Comparison of ENCODE assay signal across 20 mouse cellular contexts in the genomic region with DNA sequence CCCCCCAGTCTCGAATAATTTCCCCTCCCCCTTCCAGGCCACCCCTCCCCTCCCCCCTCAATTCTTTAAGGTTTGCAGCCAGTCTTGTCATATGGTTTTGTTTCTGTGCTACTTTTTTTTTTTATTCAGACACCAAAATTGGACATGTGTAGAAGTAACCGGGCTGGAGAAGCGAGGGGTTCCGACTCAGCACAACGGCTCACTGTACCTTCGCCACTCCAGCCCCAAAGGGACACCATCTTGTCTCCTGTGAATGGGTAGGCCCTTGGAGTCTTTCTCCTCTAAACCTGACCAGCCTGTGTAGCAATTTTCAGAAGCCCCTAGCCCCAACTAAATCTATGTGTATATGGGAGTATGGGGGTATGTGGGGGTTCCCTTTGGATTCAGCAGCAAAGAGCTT.
DNase-seq lines count a peak whose midpoint lies in the region; ATAC-seq and TF ChIP-seq lines count a peak whose summit lies in the region.
"Had no signal": no experiment of that assay in that cellular context is flagged by ENCODE, and none has a peak within 500 bp of the region (broad histone marks: within the 10 kb centered on the region; RNA-seq: fewer than 3 reads in every experiment).

No protein-coding gene starts in this region.

- no peaks in the 10 kb centered on the region for H3K36me3 ChIP-seq in heart, embryonic 10.5 days
- no peaks in the 10 kb centered on the region for H3K36me3 ChIP-seq in lung, embryonic 15.5 days
- H3K36me3 ChIP-seq in MEL (ENCODE audit: control insufficient read depth in 1 of 2, insufficient read depth in 2 of 2, low read length in 2 of 2) = peaks cover 0 to 27% of the 10 kb centered on the region in 2 experiments; a peak in 2 of 4 replicates
- H3K36me3 ChIP-seq in liver, embryonic 13.5 days = no peaks in the 10 kb centered on the region
- H3K36me3 ChIP-seq: forebrain, embryonic 15.5 days; heart, embryonic 15.5 days; hindbrain, embryonic 13.5 days had no signal

- 27% methylated on average over 6 of the region's 6 CpGs for WGBS in heart, embryonic 10.5 days
- WGBS in lung, embryonic 15.5 days = 38% methylated on average over 6 of the region's 6 CpGs
- 26% methylated on average over 6 of the region's 6 CpGs for WGBS in liver, embryonic 13.5 days (ENCODE audit: insufficient replicate concordance)

- ATAC-seq in lung, embryonic 15.5 days (ENCODE audit: borderline replicate concordance, extremely low read depth, low FRiP score, low TSS enrichment) = no peak
- no peak for ATAC-seq in liver, embryonic 13.5 days (ENCODE audit: low read depth)
- ATAC-seq: forebrain, embryonic 15.5 days; midbrain, embryonic 16.5 days had no signal

- peaks cover 99% of the 10 kb centered on the region for H3K27me3 ChIP-seq in heart, embryonic 10.5 days (ENCODE audit: insufficient read depth, poor library complexity, severe bottlenecking)
- peaks cover 64% of the 10 kb centered on the region for H3K27me3 ChIP-seq in lung, embryonic 15.5 days
- no peaks in the 10 kb centered on the region for H3K27me3 ChIP-seq in MEL (ENCODE audit: control insufficient read depth in 1 of 2, insufficient read depth in 2 of 2, low read length in 2 of 2)
- peaks cover 67% of the 10 kb centered on the region for H3K27me3 ChIP-seq in liver, embryonic 13.5 days
- H3K27me3 ChIP-seq: CH12.LX had no signal

- H3K4me2 ChIP-seq in lung, embryonic 15.5 days = no peak overlapping the region
- peak overlapping the region; percentile 87 for H3K4me2 ChIP-seq in liver, embryonic 13.5 days
- H3K4me2 ChIP-seq: forebrain, embryonic 15.5 days; heart, embryonic 15.5 days; hindbrain, embryonic 13.5 days had no signal

- peaks cover 73% of the 10 kb centered on the region for H3K4me1 ChIP-seq in heart, embryonic 10.5 days
- H3K4me1 ChIP-seq in lung, embryonic 15.5 days = peaks cover 62% of the 10 kb centered on the region
- peaks cover 20 to 43% of the 10 kb centered on the region in 2 experiments for H3K4me1 ChIP-seq in MEL (ENCODE audit: control insufficient read depth in 1 of 2, insufficient read depth in 2 of 2, low read length in 2 of 2)
- H3K4me1 ChIP-seq in liver, embryonic 13.5 days (replicated peaks) = peaks cover 88% of the 10 kb centered on the region

- TF ChIP-seq RAD21 in MEL (IDR thresholded peaks at IDR 0.05; ENCODE audit: low read depth, low read length) = no peak

- H3K9me3 ChIP-seq in heart, embryonic 10.5 days = no peaks in the 10 kb centered on the region
- H3K9me3 ChIP-seq in lung, embryonic 15.5 days = no peaks in the 10 kb centered on the region
- no peaks in the 10 kb centered on the region for H3K9me3 ChIP-seq in MEL (replicated peaks; ENCODE audit: insufficient read depth, low read length)
- H3K9me3 ChIP-seq in liver, embryonic 13.5 days (replicated peaks) = no peaks in the 10 kb centered on the region
- H3K9me3 ChIP-seq: forebrain, embryonic 15.5 days; heart, embryonic 15.5 days; hindbrain, embryonic 13.5 days had no signal

- no peak overlapping the region for H3K9ac ChIP-seq in lung, embryonic 15.5 days
- peak overlapping the region; percentile 68 for H3K9ac ChIP-seq in MEL (ENCODE audit: control insufficient read depth, low read depth, low read length, poor library complexity, severe bottlenecking)
- peak overlapping the region; percentile 81 for H3K9ac ChIP-seq in liver, embryonic 13.5 days
- H3K9ac ChIP-seq: forebrain, embryonic 15.5 days; hindbrain, embryonic 13.5 days had no signal

- H3K79me2 ChIP-seq in MEL (ENCODE audit: control insufficient read depth, insufficient read depth, low read length, poor library complexity) = peaks cover 18% of the 10 kb centered on the region; the same call in 1 of the 2 replicates

- TF ChIP-seq CTCF in MEL (IDR thresholded peaks at IDR 0.05 in 2 of 3, conservative IDR thresholded peaks at IDR 0.05 in 1 of 3; ENCODE audit: control insufficient read depth in 1 of 3, insufficient read depth in 1 of 3, low read depth in 2 of 3, low read length in 3 of 3, poor library complexity in 1 of 3, severe bottlenecking in 1 of 3) = no peak

- H3K27ac ChIP-seq in heart, embryonic 10.5 days = peak overlapping the region; percentile 79; the same call in 1 of the 2 replicates
- H3K27ac ChIP-seq in lung, embryonic 15.5 days = peak overlapping the region; percentile 96
- peak overlapping the region; percentile 98 for H3K27ac ChIP-seq in MEL (ENCODE audit: control insufficient read depth, low read depth, low read length)
- H3K27ac ChIP-seq in liver, embryonic 13.5 days = peak overlapping the region; percentile 97
- H3K27ac ChIP-seq: hindbrain, embryonic 13.5 days; stomach, postnatal 0 days had no signal

- no peak overlapping the region for H3K4me3 ChIP-seq in heart, embryonic 10.5 days
- H3K4me3 ChIP-seq in lung, embryonic 15.5 days = no peak overlapping the region
- H3K4me3 ChIP-seq in MEL (ENCODE audit: control insufficient read depth in 1 of 2, insufficient read depth in 1 of 2, low read depth in 2 of 2, low read length in 2 of 2) = peak overlapping the region; percentile 55 to 77
- H3K4me3 ChIP-seq in liver, embryonic 13.5 days (replicated peaks) = peak overlapping the region; percentile 55
- H3K4me3 ChIP-seq: forebrain, embryonic 15.5 days; heart, embryonic 15.5 days; hindbrain, embryonic 13.5 days had no signal

- no peak for TF ChIP-seq POLR2A in MEL (IDR thresholded peaks at IDR 0.05; ENCODE audit: control insufficient read depth in 1 of 2, insufficient read depth in 1 of 2, low read depth in 1 of 2, low read length in 2 of 2, poor library complexity in 1 of 2)

- no peak for TF ChIP-seq EP300 in MEL (IDR thresholded peaks at IDR 0.05; ENCODE audit: low read depth in 1 of 2, low read length in 2 of 2)

- DNase-seq in heart, embryonic 10.5 days (ENCODE audit: low spot score) = no peak
- DNase-seq in heart, adult 9 months (ENCODE audit: low spot score in 2 of 2) = no peak
- no peak for DNase-seq in lung, postnatal 14 days
- DNase-seq in MEL (ENCODE audit: low read depth, low spot score) = peak; percentile 57
- no peak for DNase-seq in liver, embryonic 13.5 days
- DNase-seq in cerebellum, adult 9-10 months = no peak
- DNase-seq in retina, postnatal 1 day = no peak
- DNase-seq: adrenal gland, postnatal 36 days; cerebellum, adult 8-10 months; gastrocnemius, postnatal 36 days; kidney, adult 9 months; kidney, postnatal 25 days; right cerebral cortex, postnatal 4 days had no signal

TF ChIP-seq in MEL, 35 proteins besides CTCF, POLR2A, EP300 and RAD21:
- TF ChIP-seq ZNF384 (IDR thresholded peaks at IDR 0.05; ENCODE audit: low read depth, low read length) (peak; percentile 49; the same call in 1 of the 2 replicates), MXI1 (IDR thresholded peaks at IDR 0.05; ENCODE audit: low read depth, low read length) (no peak), CHD2 (IDR thresholded peaks at IDR 0.05; ENCODE audit: low read length) (0 out of 2 replicates have a peak, but pooled peaks have one; percentile 32)
TF ChIP-seq in MEL: peak in this region for 2.

Comparison
In these comparisons a context has a peak if more than half of its experiments do, and no peak if none do; other contexts are left out.
1. H3K4me3 ChIP-seq: peak in MEL (2 of 2) and liver, embryonic 13.5 days (single experiment); none in heart, embryonic 10.5 days (single experiment) and lung, embryonic 15.5 days (single experiment).
2. Peak in every context shown above with its lines, with median percentiles within 50 percentile points of each other: H3K27ac ChIP-seq.